In the genomic region with DNA sequence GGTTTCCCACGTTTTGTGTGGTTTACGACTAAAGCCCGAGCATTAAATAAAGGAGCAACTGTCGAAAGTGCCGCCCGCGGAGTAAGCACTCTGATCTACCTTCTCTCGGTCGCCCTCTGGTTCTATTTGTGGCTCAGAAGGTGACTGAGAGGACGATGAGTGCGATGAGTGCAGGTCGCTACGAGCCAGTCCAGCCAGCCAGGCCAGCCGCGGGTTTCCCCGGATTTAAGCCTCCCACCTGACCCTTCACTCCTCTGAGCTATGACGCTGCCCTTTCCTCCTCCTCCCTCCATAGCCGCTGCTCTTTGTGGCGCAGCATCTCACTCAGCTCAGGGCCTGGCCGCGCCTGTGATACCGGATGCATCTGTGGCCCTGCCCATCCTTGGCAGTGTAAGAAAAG, we compare ENCODE assay signal across 7 mouse cellular contexts. TPM values are rescaled to one million over a fixed set of nuclear protein-coding genes. Genes with fewer than 3 reads are reported as not detected.
DNase-seq lines count a peak whose midpoint lies in the region; ATAC-seq and TF ChIP-seq lines count a peak whose summit lies in the region.

No protein-coding gene starts in this region.

- H3K4me1 ChIP-seq in bone marrow, adult 2 months (ENCODE audit: control insufficient read depth, insufficient read depth, low read length): no peaks in the 10 kb centered on the region
- H3K4me1 ChIP-seq in embryonic facial prominence, embryonic 14.5 days (ENCODE audit: control insufficient read depth, insufficient read depth, low read length): peaks cover 6% of the 10 kb centered on the region; the same call in 1 of the 2 replicates
- 0 out of 2 replicates have a peak, but pooled peaks cover 4% of the 10 kb centered on the region for H3K4me1 ChIP-seq in heart, embryonic 11.5 days (ENCODE audit: control insufficient read depth, insufficient read depth, low read length)
- H3K4me1 ChIP-seq in midbrain, embryonic 15.5 days: peaks cover 11% of the 10 kb centered on the region
- no peaks in the 10 kb centered on the region; the same call in 1 of the 2 replicates for H3K4me1 ChIP-seq in spleen, adult 2 months (ENCODE audit: control insufficient read depth, insufficient read depth, insufficient read length)

- H3K4me2 ChIP-seq in embryonic facial prominence, embryonic 14.5 days (ENCODE audit: low read depth, low read length): peak overlapping the region; percentile 70
- peak overlapping the region; percentile 55 for H3K4me2 ChIP-seq in heart, embryonic 11.5 days
- peak overlapping the region; percentile 74 for H3K4me2 ChIP-seq in midbrain, embryonic 15.5 days

- under 1% methylated on average over 22 of the region's 22 CpGs for WGBS in bone marrow, adult 2 months
- 4% methylated on average over 22 of the region's 22 CpGs for WGBS in embryonic facial prominence, embryonic 14.5 days
- WGBS in heart, embryonic 11.5 days (ENCODE audit: insufficient replicate concordance): 2% methylated on average over 22 of the region's 22 CpGs
- WGBS in midbrain, embryonic 15.5 days: 4% methylated on average over 22 of the region's 22 CpGs
- 2% methylated on average over 22 of the region's 22 CpGs for WGBS in spleen, adult 2 months

- H3K27ac ChIP-seq in bone marrow, adult 2 months (ENCODE audit: control insufficient read depth, insufficient read depth, low read depth, low read length, poor library complexity): peak overlapping the region; percentile 12; the same call in 1 of the 2 replicates
- H3K27ac ChIP-seq in embryonic facial prominence, embryonic 14.5 days (replicated peaks; ENCODE audit: low read depth, low read length): no peak overlapping the region
- H3K27ac ChIP-seq in heart, embryonic 11.5 days (ENCODE audit: low read depth, low read length): peak overlapping the region; percentile 76
- peak overlapping the region; percentile 84 for H3K27ac ChIP-seq in midbrain, embryonic 15.5 days
- H3K27ac ChIP-seq in spleen, adult 2 months (ENCODE audit: insufficient read depth, low read length): peak overlapping the region; percentile 59

- no peaks in the 10 kb centered on the region for H3K36me3 ChIP-seq in embryonic facial prominence, embryonic 14.5 days (ENCODE audit: control insufficient read depth, insufficient read depth, low read length)
- H3K36me3 ChIP-seq in heart, embryonic 11.5 days (ENCODE audit: control insufficient read depth, insufficient read depth, low read length): no peaks in the 10 kb centered on the region
- H3K36me3 ChIP-seq in midbrain, embryonic 15.5 days (replicated peaks): no peaks in the 10 kb centered on the region
- no peaks in the 10 kb centered on the region for H3K36me3 ChIP-seq in spleen, adult 2 months (ENCODE audit: control insufficient read depth, insufficient read depth, low read length)

- peak; percentile 87 for ATAC-seq in embryonic facial prominence, embryonic 14.5 days (ENCODE audit: low read depth)
- ATAC-seq in heart, embryonic 11.5 days (replicated peaks; ENCODE audit: insufficient number of reproducible peaks, low FRiP score, low TSS enrichment): peak; percentile 79
- ATAC-seq in midbrain, embryonic 15.5 days (replicated peaks): peak; percentile 91

- TF ChIP-seq POLR2A in bone marrow, adult 2 months (IDR thresholded peaks at IDR 0.05; ENCODE audit: borderline replicate concordance, control insufficient read depth, low read depth, low read length): peak; percentile 46; the same call in 1 of the 2 replicates
- TF ChIP-seq POLR2A in spleen, adult 2 months (IDR thresholded peaks at IDR 0.05; ENCODE audit: low read depth, low read length): peak; percentile 4; the same call in 1 of the 2 replicates

- peak overlapping the region; percentile 65 for H3K9ac ChIP-seq in embryonic facial prominence, embryonic 14.5 days (ENCODE audit: low read depth, low read length)
- peak overlapping the region; percentile 73 for H3K9ac ChIP-seq in heart, embryonic 11.5 days (ENCODE audit: low read depth, low read length)
- peak overlapping the region; percentile 77 for H3K9ac ChIP-seq in midbrain, embryonic 15.5 days

- peak overlapping the region; percentile 75 for H3K4me3 ChIP-seq in bone marrow, adult 2 months (replicated peaks; ENCODE audit: control insufficient read depth, low read depth, low read length)
- H3K4me3 ChIP-seq in embryonic facial prominence, embryonic 14.5 days (ENCODE audit: low read depth, low read length): peak overlapping the region; percentile 43
- H3K4me3 ChIP-seq in heart, embryonic 11.5 days (ENCODE audit: low read depth, low read length): peak overlapping the region; percentile 34
- H3K4me3 ChIP-seq in midbrain, embryonic 15.5 days: peak overlapping the region; percentile 44
- peak overlapping the region; percentile 64 for H3K4me3 ChIP-seq in spleen, adult 2 months (ENCODE audit: extremely low read depth, insufficient read depth, insufficient read length)

- peak; percentile 72 for DNase-seq in embryonic facial prominence, embryonic 14.5 days (ENCODE audit: low spot score)
- peak; percentile 66 for DNase-seq in kidney, adult 9 months
- DNase-seq in liver: peak; percentile 27
- DNase-seq in spleen, adult 2 months (ENCODE audit: low read depth in 1 of 2, low spot score in 2 of 2): peak in 1 of 2 experiments; percentile 57

- TF ChIP-seq CTCF in bone marrow, adult 2 months (IDR thresholded peaks at IDR 0.05; ENCODE audit: control insufficient read depth, insufficient read depth, low read length): no peak
- no peak for TF ChIP-seq CTCF in spleen, adult 2 months (IDR thresholded peaks at IDR 0.05; ENCODE audit: extremely low read depth, insufficient read depth, insufficient read length, insufficient replicate concordance)

- no peaks in the 10 kb centered on the region for H3K9me3 ChIP-seq in embryonic facial prominence, embryonic 14.5 days (ENCODE audit: control insufficient read depth, low read length)
- H3K9me3 ChIP-seq in heart, embryonic 11.5 days (replicated peaks; ENCODE audit: control insufficient read depth, low read length): no peaks in the 10 kb centered on the region
- no peaks in the 10 kb centered on the region for H3K9me3 ChIP-seq in midbrain, embryonic 15.5 days

- H3K27me3 ChIP-seq in embryonic facial prominence, embryonic 14.5 days (replicated peaks; ENCODE audit: control insufficient read depth, insufficient read depth, low read length): no peaks in the 10 kb centered on the region
- H3K27me3 ChIP-seq in heart, embryonic 11.5 days (ENCODE audit: control insufficient read depth, insufficient read depth, low read length): no peaks in the 10 kb centered on the region
- H3K27me3 ChIP-seq in midbrain, embryonic 15.5 days (replicated peaks): no peaks in the 10 kb centered on the region
- no peaks in the 10 kb centered on the region for H3K27me3 ChIP-seq in spleen, adult 2 months (ENCODE audit: control insufficient read depth, insufficient read depth, low read length)

RNA-seq across cellular contexts. Expression of gene Lca5, which starts 6.8 kb away (rescaled TPM):
- polyA plus RNA-seq in bone marrow, adult 2 months (2011; ENCODE audit: insufficient read depth, insufficient read length, low replicate concordance, missing spikeins): 2.3 and 2.4 TPM in 2 replicates
- 19.5 and 20.3 TPM in 2 replicates for polyA plus RNA-seq in embryonic facial prominence, embryonic 14.5 days (2014; fragmentation: Nextera tagmentation; extraction: Ambion mirVana)
- polyA plus RNA-seq in heart, embryonic 11.5 days (2014; fragmentation: Nextera tagmentation; extraction: Ambion mirVana): 18.5 and 22.8 TPM in 2 replicates
- 15.6 and 15.9 TPM in 2 replicates for polyA plus RNA-seq in midbrain, embryonic 15.5 days (2015; fragmentation: Nextera tagmentation; extraction: Ambion mirVana)
- 0.43 and 0.65 TPM in 2 replicates for polyA plus RNA-seq in spleen, adult 2 months (2012; rRNA removed)
